17 mouse cellular contexts compared by ENCODE assay signal in genomic region chr2:142694936-142695331, GRCm38 (mm10).
"Had no signal": no experiment of that assay in that cellular context is flagged by ENCODE, and none has a peak within 500 bp of the region (broad histone marks: within the 10 kb centered on the region; RNA-seq: fewer than 3 reads in every experiment).

No protein-coding gene starts in this region.

- DNase-seq: liver, postnatal 0 days; lung, embryonic 14.5 days; lung, postnatal 10 days; lung, postnatal 4 days; midbrain, embryonic 14.5 days; right cerebral cortex, adult 18-20 months; right cerebral cortex, postnatal 25 days; right cerebral cortex, postnatal 4 days; spleen, adult 18-20 months; thymus, adult 2 months; thymus, postnatal 25 days; thymus, postnatal 4 days had no signal

- H3K4me1 ChIP-seq: midbrain, embryonic 12.5 days; neural tube, embryonic 15.5 days had no signal

- H3K27ac ChIP-seq: midbrain, embryonic 10.5 days; midbrain, embryonic 12.5 days; neural tube, embryonic 13.5 days; neural tube, embryonic 15.5 days had no signal

- H3K4me3 ChIP-seq: midbrain, embryonic 10.5 days; midbrain, embryonic 12.5 days; myocyte; neural tube, embryonic 13.5 days; neural tube, embryonic 15.5 days had no signal
